Mouse (Mus musculus) ES-Bruce4 (cell line): ENCODE measurements around the gene Prpf40b. TPM values are rescaled to one million over a fixed set of nuclear protein-coding genes. Genes with fewer than 3 reads are reported as not detected.

Experiments
- H3K27ac ChIP-seq: 2 replicates; pipeline ENCODE4 v1.5.1; 2012; ENCODE audit warnings: low read length, inconsistent platforms; ENCODE audit not compliant: insufficient read depth
- H3K27me3 ChIP-seq: 2 replicates; pipeline ENCODE4 v1.6.1; 2012; ENCODE audit warnings: mild to moderate bottlenecking, low read length, inconsistent platforms; ENCODE audit not compliant: control insufficient read depth, poor library complexity, insufficient read depth, severe bottlenecking
- H3K36me3 ChIP-seq: 2 replicates; pipeline ENCODE4 v1.6.1; 2012; ENCODE audit warnings: inconsistent platforms, mild to moderate bottlenecking, low read length, moderate library complexity; ENCODE audit not compliant: control insufficient read depth, poor library complexity, insufficient read depth, severe bottlenecking
- H3K4me1 ChIP-seq: one replicate; pipeline ENCODE4 v1.8.1; 2011; ENCODE audit warnings: low read length; ENCODE audit not compliant: control insufficient read depth, insufficient read depth
- H3K4me3 ChIP-seq: 2 replicates; pipeline ENCODE4 v1.5.1; 2011; ENCODE audit warnings: low read depth, mild to moderate bottlenecking, low read length
- H3K9ac ChIP-seq: 2 replicates; pipeline ENCODE4 v1.6.1; 2012; ENCODE audit warnings: low read depth, mild to moderate bottlenecking, inconsistent platforms; ENCODE audit not compliant: poor library complexity, severe bottlenecking
- H3K9me3 ChIP-seq: replicated peaks from 2 replicates; pipeline ENCODE4 v1.6.1; 2012; ENCODE audit warnings: mild to moderate bottlenecking, low read length, inconsistent platforms; ENCODE audit not compliant: control insufficient read depth, poor library complexity, insufficient read depth, severe bottlenecking
- CTCF ChIP-seq: IDR thresholded peaks from one replicate; pipeline ENCODE4 v1.8.1; 2011; ENCODE audit warnings: low read depth, low read length
- EP300 ChIP-seq: IDR thresholded peaks from 2 replicates; pipeline ENCODE4 v1.6.1; 2011; ENCODE audit warnings: low read depth, low read length; ENCODE audit not compliant: insufficient read depth
- POLR2A ChIP-seq: IDR thresholded peaks from one replicate; pipeline ENCODE4 v1.8.1; 2011; ENCODE audit warnings: low read length; ENCODE audit not compliant: insufficient read depth
- polyA plus RNA-seq: library from polyadenylated mRNA; stranded (reverse); fragments of >200 nt; gene quantifications from 2 replicates; pipeline ENCODE4 v1.2.4, GENCODE M21; 2011; ENCODE audit warnings: low read depth; ENCODE audit not compliant: missing spikeins, insufficient read depth, insufficient read length

The Prpf40b gene
- polyA plus RNA-seq, 1 experiment: 42.8 TPM

DNA sequence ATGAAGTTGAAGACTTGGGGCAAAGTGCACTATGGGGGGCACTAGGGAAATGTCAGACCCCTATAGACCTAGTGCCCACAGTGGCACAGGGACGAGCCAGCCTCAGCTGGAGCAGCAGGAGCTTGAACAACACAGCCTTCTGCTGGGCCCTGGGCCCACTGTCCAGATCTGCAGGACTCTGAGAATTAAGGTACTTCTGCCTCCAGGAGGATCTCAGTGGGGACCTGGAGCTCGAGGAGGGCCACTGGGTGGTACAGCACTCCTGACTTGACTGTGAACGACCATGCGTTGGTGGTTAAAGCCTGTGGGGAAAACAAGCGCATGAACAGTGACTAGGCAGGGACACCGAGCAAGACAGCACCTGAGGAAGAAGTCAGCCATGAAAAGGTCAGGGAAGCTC lies 23.2 kb downstream of the Prpf40b start:
- TF ChIP-seq POLR2A: no peak
- TF ChIP-seq EP300: no peak
- no peak for TF ChIP-seq CTCF
- Histone ChIP-seq H3K4me1 (no peaks in the 10 kb centered on the region), H3K9ac (no peak overlapping the region), H3K27ac (no peak overlapping the region), H3K9me3 (no peaks in the 10 kb centered on the region), H3K4me3 (no peak overlapping the region), H3K27me3 (no peaks in the 10 kb centered on the region), H3K36me3 (peaks cover 11% of the 10 kb centered on the region)

GRCm38 (mm10) chr15:99318861-99319410 lies 24.0 kb downstream of the Prpf40b start:
- Histone ChIP-seq H3K4me1 (no peaks in the 10 kb centered on the region), H3K9ac (no peak overlapping the region), H3K27ac (no peak overlapping the region), H3K27me3 (no peaks in the 10 kb centered on the region), H3K4me3 (no peak overlapping the region), H3K9me3 (no peaks in the 10 kb centered on the region), H3K36me3 (peaks cover 11% of the 10 kb centered on the region)
- TF ChIP-seq EP300 (no peak), CTCF (no peak), POLR2A (no peak)

GRCm38 (mm10) chr15:99319411-99319871 lies 24.6 kb downstream of the Prpf40b start:
- Histone ChIP-seq H3K36me3 (peaks cover 11% of the 10 kb centered on the region), H3K9me3 (no peaks in the 10 kb centered on the region), H3K4me1 (no peaks in the 10 kb centered on the region), H3K4me3 (no peak overlapping the region), H3K9ac (no peak overlapping the region), H3K27ac (no peak overlapping the region), H3K27me3 (no peaks in the 10 kb centered on the region)
- no peak for TF ChIP-seq CTCF
- TF ChIP-seq EP300: no peak
- no peak for TF ChIP-seq POLR2A

DNA sequence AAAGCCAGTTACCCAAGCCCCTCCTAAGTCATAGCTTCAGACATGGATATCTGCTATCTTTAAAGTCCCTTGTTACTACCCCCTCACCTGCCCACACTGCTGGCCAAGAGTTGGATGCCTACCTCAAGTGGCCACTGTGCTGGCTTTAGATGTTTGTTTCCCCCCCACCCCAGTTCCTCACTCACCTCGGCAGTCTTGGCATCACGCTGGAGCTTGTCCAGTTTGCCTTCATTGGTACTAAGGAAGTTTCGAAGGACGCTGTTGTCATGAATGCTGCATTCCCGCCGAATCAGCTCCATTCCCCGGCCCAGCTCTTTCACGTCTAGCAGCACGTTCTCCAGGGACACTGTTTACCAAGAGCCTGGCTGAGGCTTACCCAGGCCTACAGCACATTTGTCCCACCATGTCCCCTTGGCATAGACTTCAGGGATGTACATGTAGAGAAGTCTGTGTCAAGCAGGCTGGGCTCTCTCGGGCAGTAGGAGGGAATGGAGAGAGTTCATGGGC lies 25.3 kb downstream of the Prpf40b start:
- Histone ChIP-seq H3K4me1 (no peaks in the 10 kb centered on the region), H3K9me3 (no peaks in the 10 kb centered on the region), H3K27ac (no peak overlapping the region), H3K4me3 (no peak overlapping the region), H3K36me3 (peaks cover 11% of the 10 kb centered on the region), H3K9ac (no peak overlapping the region), H3K27me3 (no peaks in the 10 kb centered on the region)
- TF ChIP-seq POLR2A (no peak), EP300 (no peak), CTCF (no peak)

DNA sequence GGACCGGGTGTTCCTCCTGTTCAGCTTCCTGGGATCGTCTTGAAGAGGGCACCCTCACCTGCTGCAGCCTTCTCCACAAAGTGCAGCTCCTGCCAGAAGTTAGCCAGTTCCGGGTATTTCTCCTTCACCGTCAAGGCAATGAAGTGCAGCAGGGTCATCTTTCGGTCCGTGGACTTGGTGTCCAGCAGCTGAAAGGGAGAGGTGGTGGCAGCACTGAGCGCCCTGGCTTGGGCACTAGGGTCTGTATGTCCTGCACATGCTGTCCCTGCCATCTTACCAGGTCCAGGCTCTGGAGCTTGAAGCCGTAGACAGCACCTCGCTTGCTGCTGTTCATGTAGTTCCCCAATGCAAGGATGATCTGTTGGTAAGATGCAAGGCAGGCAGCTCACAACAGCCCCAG lies 26.1 kb downstream of the Prpf40b start:
- Histone ChIP-seq H3K4me3 (no peak overlapping the region), H3K9me3 (no peaks in the 10 kb centered on the region), H3K27ac (no peak overlapping the region), H3K9ac (no peak overlapping the region), H3K27me3 (no peaks in the 10 kb centered on the region), H3K4me1 (no peaks in the 10 kb centered on the region), H3K36me3 (peaks cover 7% of the 10 kb centered on the region; the same call in 1 of the 2 replicates)
- TF ChIP-seq EP300 (no peak), POLR2A (no peak), CTCF (no peak)

DNA sequence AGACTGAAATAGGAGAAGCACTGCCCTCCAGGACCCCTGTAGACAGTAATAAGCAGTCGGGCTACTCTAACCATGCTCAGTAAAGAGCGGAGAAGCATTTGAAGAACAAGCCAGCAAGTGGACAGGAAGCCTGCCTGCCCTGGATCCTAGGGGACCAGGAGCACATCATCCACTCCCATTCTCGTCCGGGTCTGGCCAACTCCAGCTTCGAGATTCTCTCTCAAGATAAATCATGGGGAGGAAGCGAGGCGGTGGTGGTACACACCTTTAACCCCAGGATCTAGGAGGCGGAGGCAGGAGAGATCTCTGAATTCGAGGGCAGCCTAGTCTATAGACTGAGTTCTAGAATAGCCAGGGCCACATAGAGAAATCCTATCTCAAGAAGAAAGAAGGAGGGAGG lies 29.3 kb downstream of the Prpf40b start:
- Histone ChIP-seq H3K36me3 (0 out of 2 replicates have a peak, but pooled peaks cover 2% of the 10 kb centered on the region), H3K27ac (no peak overlapping the region), H3K4me3 (no peak overlapping the region), H3K27me3 (no peaks in the 10 kb centered on the region), H3K9me3 (no peaks in the 10 kb centered on the region), H3K4me1 (no peaks in the 10 kb centered on the region), H3K9ac (no peak overlapping the region)
- TF ChIP-seq EP300 (no peak), POLR2A (no peak), CTCF (no peak)
